Mouse (Mus musculus) hindbrain, embryonic 13.5 days (tissue): ENCODE results near the gene Dclk3. TPM values are rescaled to one million over a fixed set of nuclear protein-coding genes. Genes with fewer than 3 reads are reported as not detected.

Experiments
- ATAC-seq: fragments of 200-750 bp; cut with Nextera tagmentation; 2 replicates; pipeline ENCODE4 v1.8.0; 2017; ENCODE audit warnings: moderate TSS enrichment; ENCODE audit not compliant: low FRiP score
- H3K27ac ChIP-seq: fragments of 300-500 bp; sonication (generic); 2 replicates; pipeline ENCODE4 v1.5.1; 2015; ENCODE audit warnings: inconsistent platforms, mild to moderate bottlenecking, moderate library complexity
- H3K27me3 ChIP-seq: fragments of 300-500 bp; sonication (generic); 2 replicates; pipeline ENCODE4 v1.6.1; 2015; ENCODE audit warnings: mild to moderate bottlenecking, inconsistent platforms
- H3K36me3 ChIP-seq: fragments of 300-500 bp; sonication (generic); 2 replicates; pipeline ENCODE4 v1.6.1; 2015; ENCODE audit warnings: mild to moderate bottlenecking, inconsistent platforms
- H3K4me1 ChIP-seq: fragments of 300-500 bp; sonication (generic); replicated peaks from 2 replicates; pipeline ENCODE4 v1.6.1; 2015; ENCODE audit warnings: inconsistent platforms
- H3K4me2 ChIP-seq: fragments of 300-500 bp; sonication (generic); 2 replicates; pipeline ENCODE4 v1.6.1; 2015; ENCODE audit warnings: inconsistent platforms, mild to moderate bottlenecking, moderate library complexity
- H3K4me3 ChIP-seq: fragments of 300-500 bp; sonication (generic); 2 replicates; pipeline ENCODE4 v1.5.1; 2015; ENCODE audit warnings: mild to moderate bottlenecking, inconsistent platforms
- H3K9ac ChIP-seq: fragments of 300-500 bp; sonication (generic); 2 replicates; pipeline ENCODE4 v1.6.1; 2015; ENCODE audit warnings: mild to moderate bottlenecking, inconsistent platforms
- H3K9me3 ChIP-seq: fragments of 300-500 bp; sonication (generic); 2 replicates; pipeline ENCODE4 v1.6.1; 2016; ENCODE audit warnings: inconsistent platforms
- WGBS: fragments of 180-500 bp; shearing (Covaris S2); methylation state at CpG from one replicate; pipeline ENCODE4 v1.1.7; 2015; 5-methylcytosine and 5-hydroxymethylcytosine counted together
- polyA plus RNA-seq: library from polyadenylated mRNA; unstranded; fragments of >200 nt; fragmentation: Nextera tagmentation; extraction: Ambion mirVana; gene quantifications from 2 replicates; pipeline ENCODE4 v1.2.1, GENCODE M21; 2015

Dclk3 gene
- polyA plus RNA-seq, 1 experiment from 2014 or later, result 4.9 TPM

- no peaks in the 10 kb centered on the region for H3K9me3 ChIP-seq
- 35% methylated on average over 16 of the region's 16 CpGs for WGBS
Observed at GRCm38 (mm10) chr9:111412471-111413160, 26.3 kb upstream of the Dclk3 start.

GRCm38 (mm10) chr9:111421862-111422261 is 17.0 kb upstream of the Dclk3 start:
- Histone ChIP-seq H3K36me3 (no peaks in the 10 kb centered on the region), H3K4me2 (no peak overlapping the region), H3K9ac (no peak overlapping the region), H3K4me3 (no peak overlapping the region), H3K27me3 (no peaks in the 10 kb centered on the region), H3K27ac (no peak overlapping the region), H3K4me1 (peaks cover 12% of the 10 kb centered on the region), H3K9me3 (no peaks in the 10 kb centered on the region)
- whole genome bisulfite sequencing, result 86% methylated on average over 2 of the region's 2 CpGs
- ATAC-seq, result no peak

More at GRCm38 (mm10) chr9:111412471-111413160, 26.3 kb upstream of the Dclk3 start:
- no peaks in the 10 kb centered on the region for H3K36me3 ChIP-seq
- H3K27ac ChIP-seq, result peak overlapping the region; percentile 88
- peak; percentile 69 for ATAC-seq
- no peaks in the 10 kb centered on the region for H3K27me3 ChIP-seq
- H3K9ac ChIP-seq, result no peak overlapping the region
- peak overlapping the region; percentile 1; the same call in 1 of the 2 replicates for H3K4me3 ChIP-seq
- H3K4me1 ChIP-seq, result peaks cover 30% of the 10 kb centered on the region
- H3K4me2 ChIP-seq, result peak overlapping the region; percentile 40

GRCm38 (mm10) chr9:111422567-111422966 is 16.3 kb upstream of the Dclk3 start:
- H3K9me3 ChIP-seq, result no peaks in the 10 kb centered on the region
- H3K27ac ChIP-seq, result no peak overlapping the region
- no peak for ATAC-seq
- H3K4me2 ChIP-seq, result no peak overlapping the region
- no peaks in the 10 kb centered on the region for H3K36me3 ChIP-seq
- H3K9ac ChIP-seq, result no peak overlapping the region
- H3K27me3 ChIP-seq, result no peaks in the 10 kb centered on the region
- 73% methylated on average over 5 of the region's 5 CpGs for WGBS
- H3K4me3 ChIP-seq, result no peak overlapping the region
- peaks cover 12% of the 10 kb centered on the region for H3K4me1 ChIP-seq

- Histone ChIP-seq H3K4me2 (no peak overlapping the region), H3K27me3 (no peaks in the 10 kb centered on the region), H3K4me1 (peaks cover 12% of the 10 kb centered on the region), H3K4me3 (no peak overlapping the region), H3K9ac (no peak overlapping the region), H3K36me3 (no peaks in the 10 kb centered on the region), H3K9me3 (no peaks in the 10 kb centered on the region), H3K27ac (no peak overlapping the region)
- 36% methylated on average over 6 of the region's 6 CpGs for WGBS
- no peak for ATAC-seq
Observed at GRCm38 (mm10) chr9:111425113-111425512, 13.8 kb upstream of the Dclk3 start.

GRCm38 (mm10) chr9:111425952-111426351 is 12.9 kb upstream of the Dclk3 start:
- no peak overlapping the region for H3K4me3 ChIP-seq
- no peaks in the 10 kb centered on the region for H3K36me3 ChIP-seq
- H3K4me2 ChIP-seq, result no peak overlapping the region
- no peaks in the 10 kb centered on the region for H3K27me3 ChIP-seq
- no peak overlapping the region for H3K9ac ChIP-seq
- H3K4me1 ChIP-seq, result peaks cover 12% of the 10 kb centered on the region
- WGBS, result 65% methylated on average over 4 of the region's 4 CpGs
- no peak overlapping the region for H3K27ac ChIP-seq
- ATAC-seq, result no peak
- H3K9me3 ChIP-seq, result no peaks in the 10 kb centered on the region

- no peak overlapping the region for H3K4me3 ChIP-seq
- H3K9ac ChIP-seq, result no peak overlapping the region
- H3K27me3 ChIP-seq, result no peaks in the 10 kb centered on the region
- no peak overlapping the region for H3K27ac ChIP-seq
- no peak for ATAC-seq
- WGBS, result 85% methylated on average over 9 of the region's 9 CpGs
- no peak overlapping the region for H3K4me2 ChIP-seq
- H3K36me3 ChIP-seq, result no peaks in the 10 kb centered on the region
- H3K9me3 ChIP-seq, result no peaks in the 10 kb centered on the region
- peaks cover 12% of the 10 kb centered on the region for H3K4me1 ChIP-seq
Observed at GRCm38 (mm10) chr9:111427891-111428555, 10.9 kb upstream of the Dclk3 start.

GRCm38 (mm10) chr9:111428698-111429362 is 10.1 kb upstream of the Dclk3 start:
- no peaks in the 10 kb centered on the region for H3K36me3 ChIP-seq
- no peaks in the 10 kb centered on the region for H3K27me3 ChIP-seq
- H3K4me2 ChIP-seq, result no peak overlapping the region
- H3K9me3 ChIP-seq, result no peaks in the 10 kb centered on the region
- H3K9ac ChIP-seq, result no peak overlapping the region
- WGBS, result 74% methylated on average over 8 of the region's 8 CpGs
- H3K27ac ChIP-seq, result no peak overlapping the region
- peaks cover 12% of the 10 kb centered on the region for H3K4me1 ChIP-seq
- no peak overlapping the region for H3K4me3 ChIP-seq
- no peak for ATAC-seq

- Histone ChIP-seq H3K4me3 (no peak overlapping the region), H3K27me3 (0 out of 2 replicates have a peak, but pooled peaks cover under 1% of the 10 kb centered on the region), H3K9me3 (no peaks in the 10 kb centered on the region), H3K4me1 (peaks cover 12% of the 10 kb centered on the region), H3K4me2 (no peak overlapping the region), H3K9ac (no peak overlapping the region), H3K27ac (no peak overlapping the region), H3K36me3 (no peaks in the 10 kb centered on the region)
- WGBS, result 46% methylated on average over 2 of the region's 2 CpGs
- no peak for ATAC-seq
Observed at GRCm38 (mm10) chr9:111429363-111429750, 9.5 kb upstream of the Dclk3 start.

- Histone ChIP-seq H3K4me2 (no peak overlapping the region), H3K27ac (no peak overlapping the region), H3K36me3 (no peaks in the 10 kb centered on the region), H3K4me1 (0 out of 2 replicates have a peak, but pooled peaks cover 7% of the 10 kb centered on the region), H3K9me3 (no peaks in the 10 kb centered on the region), H3K9ac (no peak overlapping the region), H3K4me3 (no peak overlapping the region), H3K27me3 (peaks cover 34% of the 10 kb centered on the region)
- ATAC-seq, result no peak
- 85% methylated on average over 2 of the region's 2 CpGs for WGBS
Observed at GRCm38 (mm10) chr9:111435429-111435828, 3.5 kb upstream of the Dclk3 start.

- Histone ChIP-seq H3K4me1 (0 out of 2 replicates have a peak, but pooled peaks cover 7% of the 10 kb centered on the region), H3K9ac (peak overlapping the region; percentile 69), H3K27me3 (peaks cover 37% of the 10 kb centered on the region), H3K36me3 (no peaks in the 10 kb centered on the region), H3K9me3 (no peaks in the 10 kb centered on the region), H3K4me3 (peak overlapping the region; percentile 55), H3K4me2 (peak overlapping the region; percentile 69), H3K27ac (no peak overlapping the region)
- WGBS, result 52% methylated on average over 8 of the region's 8 CpGs
- no peak for ATAC-seq
Observed at GRCm38 (mm10) chr9:111439836-111440201, 938 bp downstream of the Dclk3 start.

- H3K9ac ChIP-seq, result no peak overlapping the region
- no peaks in the 10 kb centered on the region for H3K9me3 ChIP-seq
- H3K27me3 ChIP-seq, result peaks cover 37% of the 10 kb centered on the region
- no peak overlapping the region for H3K27ac ChIP-seq
- ATAC-seq, result no peak
- no peak overlapping the region for H3K4me3 ChIP-seq
- peak overlapping the region; percentile 69 for H3K4me2 ChIP-seq
- no peaks in the 10 kb centered on the region for H3K36me3 ChIP-seq
- 0 out of 2 replicates have a peak, but pooled peaks cover 7% of the 10 kb centered on the region for H3K4me1 ChIP-seq
- WGBS, result 80% methylated on average over 6 of the region's 6 CpGs
Observed at GRCm38 (mm10) chr9:111440446-111440845, 1.6 kb downstream of the Dclk3 start.

GRCm38 (mm10) chr9:111441151-111441550 is 2.3 kb downstream of the Dclk3 start:
- H3K27ac ChIP-seq, result no peak overlapping the region
- no peak for ATAC-seq
- WGBS, result 83% methylated on average over 2 of the region's 2 CpGs
- H3K9ac ChIP-seq, result no peak overlapping the region
- H3K4me3 ChIP-seq, result no peak overlapping the region
- H3K36me3 ChIP-seq, result no peaks in the 10 kb centered on the region
- no peaks in the 10 kb centered on the region for H3K9me3 ChIP-seq
- 0 out of 2 replicates have a peak, but pooled peaks cover 7% of the 10 kb centered on the region for H3K4me1 ChIP-seq
- no peak overlapping the region for H3K4me2 ChIP-seq
- H3K27me3 ChIP-seq, result peaks cover 37% of the 10 kb centered on the region
